Mouse (Mus musculus) G1E (cell line): ENCODE measurements around the gene Ywhag.

Source experiments
- CTCF ChIP-seq: IDR thresholded peaks from 2 replicates; pipeline ENCODE4 v1.5.1; 2012; ENCODE audit warnings: low read depth, low read length, inconsistent platforms, mixed read lengths
- GATA2 ChIP-seq: IDR thresholded peaks from 2 replicates; pipeline ENCODE4 v1.6.1; 2012; ENCODE audit warnings: low read depth, low read length, inconsistent platforms, borderline replicate concordance
- POLR2AphosphoS5 ChIP-seq: IDR thresholded peaks from 2 replicates; pipeline ENCODE4 v1.6.1; 2012; ENCODE audit warnings: low read depth, low read length, inconsistent platforms; ENCODE audit not compliant: insufficient replicate concordance

GRCm38 (mm10) chr5:135913201-135913600 is 21.2 kb downstream of the Ywhag start:
- TF ChIP-seq CTCF (no peak), GATA2 (no peak), POLR2AphosphoS5 (no peak)
